Mouse (Mus musculus): ENCODE results near the gene Pds5b. TPM values are rescaled to one million over a fixed set of nuclear protein-coding genes. Genes with fewer than 3 reads are reported as not detected.
"Not testable (repeated sequence)": the region's sequence is repeated elsewhere in the genome, so short reads cannot be mapped to it uniquely, and the experiment has no call there.

The Pds5b gene
- 10 to 100 TPM; 17.0 to 17.1 TPM for total RNA-seq (2021)

DNA sequence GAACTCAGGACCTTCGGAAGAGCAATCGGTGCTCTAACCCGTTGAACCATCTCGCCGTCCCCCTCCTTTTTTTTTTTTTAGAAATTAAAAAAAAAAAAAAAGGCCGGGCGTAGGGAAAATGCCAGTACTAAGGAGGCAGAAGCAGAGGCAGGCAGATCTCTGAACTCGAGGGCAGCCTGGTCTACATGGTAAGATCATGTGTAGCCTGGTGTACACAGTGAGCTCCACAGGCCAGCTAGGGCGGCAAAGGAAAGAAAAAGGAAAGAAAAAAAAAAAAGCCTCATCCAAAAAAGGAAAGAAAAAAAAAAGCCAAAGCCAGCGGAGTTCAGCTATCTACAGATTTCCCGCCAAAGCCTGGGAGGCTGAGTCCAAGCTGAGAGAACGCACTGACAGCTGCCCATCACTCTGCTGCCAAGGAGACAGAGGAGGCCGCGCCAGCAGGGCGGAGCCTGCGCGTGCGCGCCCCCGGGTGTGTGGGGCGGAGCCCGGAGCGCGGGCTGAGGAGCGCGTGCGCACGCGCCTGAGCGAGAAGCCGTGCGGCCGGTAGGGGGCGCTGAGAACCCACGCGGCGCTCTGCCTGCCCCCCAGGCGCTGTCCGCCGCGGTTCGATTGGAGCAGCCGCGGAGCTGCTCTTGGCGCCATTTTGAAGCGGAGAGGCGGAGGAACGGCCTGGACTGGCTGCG, at the start of gene Pds5b:
Gene Pds5b, plus strand, starts transcription at position 587 of the 683 bp plus-strand sequence.
- DNase-seq = peak; percentile 93 to 95
- intact Hi-C loops (cut with DNase I) = loop anchor here (2.0 kb wide), 1 partner anchor 46 kb away; no protein-coding TSS in a partner anchor

DNA sequence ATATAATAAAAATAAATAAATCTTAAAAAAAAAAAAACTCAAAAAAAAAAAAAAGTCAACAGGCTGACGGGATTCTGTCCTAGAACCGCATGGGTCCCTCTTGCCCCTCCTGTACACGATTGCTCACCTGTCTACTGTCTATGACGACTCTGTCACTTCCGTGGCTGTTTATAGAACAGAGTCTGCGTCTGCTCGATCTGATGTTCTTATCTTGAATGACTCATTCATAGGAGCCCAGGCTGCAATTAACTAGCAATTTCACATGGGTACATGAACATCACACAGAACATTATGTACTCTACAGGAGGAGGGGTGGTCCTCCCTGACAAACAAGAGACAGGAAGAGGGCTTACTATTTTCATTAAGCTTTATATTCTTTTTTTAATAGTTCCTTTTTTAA, 48.0 kb upstream of the Pds5b start:
- intact Hi-C loops (cut with DNase I) = no loop called here
- no peak for DNase-seq

- intact Hi-C loops (cut with DNase I) = no loop called here
- no peak for DNase-seq
Observed at GRCm38 (mm10) chr5:150629272-150629671, 44.3 kb upstream of the Pds5b start.

DNA sequence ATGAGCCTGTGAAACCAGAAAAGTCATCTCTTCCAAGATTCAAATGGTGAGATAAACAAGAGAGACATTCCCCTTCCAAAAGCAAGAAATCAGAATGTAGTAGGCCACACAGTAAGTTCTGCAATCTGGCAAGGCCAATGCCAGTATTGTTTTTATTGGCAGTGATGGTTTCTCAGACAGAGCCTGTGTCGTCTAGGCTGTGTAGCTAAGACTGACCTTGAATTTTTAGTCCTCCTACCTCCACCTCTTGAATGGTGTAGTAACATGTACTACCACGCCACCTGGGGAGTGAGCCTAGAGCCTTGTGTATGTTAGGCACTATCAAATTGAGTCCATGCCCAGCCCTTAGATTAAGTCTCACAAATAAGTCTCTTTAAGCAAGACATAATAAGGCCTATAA, 43.8 kb upstream of the Pds5b start:
- no peak for DNase-seq
- intact Hi-C loops (cut with DNase I) = no loop called here

DNA sequence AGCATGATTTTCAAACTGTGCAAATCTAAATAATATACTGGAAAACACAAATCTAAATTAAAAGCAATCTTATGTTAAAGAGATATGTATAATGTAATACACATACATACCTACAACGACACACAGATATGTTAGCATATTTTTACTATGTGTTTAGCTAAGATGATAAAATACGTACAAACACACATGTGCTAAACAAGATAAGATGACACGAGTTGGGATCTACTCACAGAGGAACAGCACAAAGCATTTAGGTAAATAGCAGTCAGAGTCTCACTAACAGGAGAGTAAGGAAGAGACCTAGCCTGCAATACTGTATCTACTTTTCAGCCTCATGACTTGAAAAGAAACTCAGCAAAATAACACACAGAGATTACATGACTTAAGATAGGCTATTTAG, 32.1 kb upstream of the Pds5b start:
- intact Hi-C loops (cut with DNase I) = no loop called here
- DNase-seq = no peak

DNA sequence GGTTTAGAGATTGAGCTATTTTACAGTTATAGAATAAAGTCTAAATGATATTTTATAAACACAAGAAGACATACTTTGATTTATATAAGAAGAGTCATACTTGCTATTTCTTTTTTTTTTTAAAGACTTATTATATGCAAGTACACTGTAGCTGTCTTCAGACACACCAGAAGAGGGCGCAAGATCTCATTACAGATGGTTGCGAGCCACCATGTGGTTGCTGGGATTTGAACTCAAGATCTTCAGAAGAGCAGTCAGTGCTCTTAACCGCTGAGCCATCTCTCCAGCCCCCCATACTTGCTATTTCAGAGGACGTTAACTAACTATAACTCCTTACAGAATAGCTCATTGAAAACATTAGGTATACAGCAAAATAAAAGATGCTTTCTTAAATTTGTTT, 30.1 kb upstream of the Pds5b start:
- DNase-seq; intact Hi-C loops (cut with DNase I): not testable (repeated sequence)

- intact Hi-C loops (cut with DNase I) = no loop called here
- no peak for DNase-seq
Observed at GRCm38 (mm10) chr5:150644926-150645325, 28.6 kb upstream of the Pds5b start.

DNA sequence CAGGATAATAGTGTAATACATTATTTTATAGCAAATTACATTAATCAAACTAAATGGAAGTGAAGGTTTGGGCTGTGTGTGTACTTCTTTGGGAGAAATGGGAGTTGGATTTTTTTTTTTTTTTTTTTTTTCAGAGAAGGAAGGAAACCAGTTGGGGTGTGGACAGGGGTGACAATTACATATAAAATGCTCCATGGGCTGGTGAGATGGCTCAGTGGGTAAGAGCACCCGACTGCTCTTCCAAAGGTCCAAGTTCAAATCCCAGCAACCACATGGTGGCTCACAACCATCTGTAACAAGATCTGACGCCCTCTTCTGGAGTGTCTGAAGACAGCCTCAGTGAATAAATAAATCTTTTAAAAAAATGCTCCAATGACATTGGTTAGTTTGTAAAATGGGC, 21.0 kb upstream of the Pds5b start:
- intact Hi-C loops (cut with DNase I) = no loop called here
- DNase-seq = no peak

DNA sequence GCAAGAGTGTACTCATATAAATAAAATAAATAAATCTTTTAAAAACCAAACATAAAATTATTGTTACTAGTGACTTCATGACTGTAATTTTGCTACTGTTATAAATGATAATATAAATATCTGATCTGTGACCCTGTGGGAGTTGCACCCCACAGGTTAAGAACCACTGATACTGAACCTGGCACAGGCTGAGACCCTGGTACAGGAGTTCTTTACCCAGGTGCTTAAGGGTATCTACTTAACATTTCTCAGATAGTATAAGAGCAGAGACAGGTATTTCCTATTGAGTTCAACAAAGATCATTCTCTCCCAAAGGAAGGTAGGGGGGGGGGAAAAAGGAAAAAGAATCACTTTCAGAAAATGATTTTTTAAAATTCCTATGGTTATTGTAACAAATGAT, 19.0 kb upstream of the Pds5b start:
- intact Hi-C loops (cut with DNase I) = no loop called here
- DNase-seq = no peak

DNA sequence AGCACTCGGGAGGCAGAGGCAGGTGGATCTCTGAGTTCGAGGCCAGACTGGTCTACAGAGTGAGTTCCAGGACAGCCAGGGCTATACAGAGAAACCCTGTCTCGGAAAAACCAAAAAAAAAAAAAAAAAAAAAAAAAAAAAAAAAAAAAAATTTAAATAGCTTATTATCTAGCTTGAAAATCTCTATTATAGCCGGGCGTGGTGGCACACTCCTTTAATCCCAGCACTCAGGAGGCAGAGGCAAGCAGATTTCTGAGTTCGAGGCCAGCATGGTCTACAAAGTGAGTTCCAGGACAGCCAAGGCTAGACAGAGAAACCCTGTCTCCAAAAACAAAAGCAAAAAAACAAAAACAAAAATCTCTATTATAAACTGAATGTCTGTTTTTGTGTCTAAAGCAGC, 14.1 kb upstream of the Pds5b start:
- DNase-seq; intact Hi-C loops (cut with DNase I): not testable (repeated sequence)

GRCm38 (mm10) chr5:150660296-150660695, 13.2 kb upstream of the Pds5b start:
- intact Hi-C loops (cut with DNase I) = loop anchor here (5.0 kb wide), 1 partner anchor 208 kb away; no protein-coding TSS in a partner anchor
- not testable (repeated sequence) for DNase-seq

DNA sequence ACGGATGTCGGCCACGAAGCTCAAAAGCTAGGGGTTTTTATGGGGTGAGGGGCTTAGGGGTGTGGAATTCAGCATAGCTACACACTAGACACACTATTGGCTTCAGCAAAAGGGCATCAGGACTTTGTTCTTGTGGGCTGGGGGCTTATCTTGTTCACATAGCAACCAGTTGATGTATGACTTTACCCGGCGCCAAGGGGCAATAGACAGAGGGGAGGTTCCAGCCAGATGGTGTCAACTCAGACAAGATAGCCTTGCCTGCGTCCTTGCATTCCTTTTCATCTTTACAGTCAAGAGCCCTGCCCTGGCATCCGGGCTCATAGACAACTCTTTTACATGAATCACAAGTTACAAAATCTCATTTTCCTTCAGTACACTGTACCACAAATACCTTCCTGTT, 9.6 kb upstream of the Pds5b start:
- DNase-seq = not testable (repeated sequence)

DNA sequence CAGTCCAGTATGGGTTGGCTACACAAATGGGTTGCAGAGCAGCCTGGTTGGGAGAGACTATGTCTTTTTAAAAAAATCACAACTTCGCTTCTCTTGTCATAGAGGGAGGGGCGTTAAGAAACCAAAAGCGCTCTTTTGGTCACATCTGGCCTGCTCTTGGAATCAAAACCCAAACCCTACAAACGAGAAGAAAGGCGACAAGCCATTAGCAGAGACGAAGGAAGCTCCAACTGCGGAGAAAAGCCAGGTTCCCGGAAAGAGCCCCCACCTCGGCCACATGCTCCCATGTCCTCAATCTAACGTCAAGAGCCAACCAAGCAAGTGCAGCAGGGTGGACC, 8.8 kb upstream of the Pds5b start:
- DNase-seq = no peak
- intact Hi-C loops (cut with DNase I) = loop anchor here (5.0 kb wide), 1 partner anchor 212 kb away; no protein-coding TSS in a partner anchor

More for the DNA sequence above, 9.6 kb upstream of the Pds5b start:
- intact Hi-C loops (cut with DNase I) = loop anchor here (5.0 kb wide), 1 partner anchor 212 kb away; no protein-coding TSS in a partner anchor

DNA sequence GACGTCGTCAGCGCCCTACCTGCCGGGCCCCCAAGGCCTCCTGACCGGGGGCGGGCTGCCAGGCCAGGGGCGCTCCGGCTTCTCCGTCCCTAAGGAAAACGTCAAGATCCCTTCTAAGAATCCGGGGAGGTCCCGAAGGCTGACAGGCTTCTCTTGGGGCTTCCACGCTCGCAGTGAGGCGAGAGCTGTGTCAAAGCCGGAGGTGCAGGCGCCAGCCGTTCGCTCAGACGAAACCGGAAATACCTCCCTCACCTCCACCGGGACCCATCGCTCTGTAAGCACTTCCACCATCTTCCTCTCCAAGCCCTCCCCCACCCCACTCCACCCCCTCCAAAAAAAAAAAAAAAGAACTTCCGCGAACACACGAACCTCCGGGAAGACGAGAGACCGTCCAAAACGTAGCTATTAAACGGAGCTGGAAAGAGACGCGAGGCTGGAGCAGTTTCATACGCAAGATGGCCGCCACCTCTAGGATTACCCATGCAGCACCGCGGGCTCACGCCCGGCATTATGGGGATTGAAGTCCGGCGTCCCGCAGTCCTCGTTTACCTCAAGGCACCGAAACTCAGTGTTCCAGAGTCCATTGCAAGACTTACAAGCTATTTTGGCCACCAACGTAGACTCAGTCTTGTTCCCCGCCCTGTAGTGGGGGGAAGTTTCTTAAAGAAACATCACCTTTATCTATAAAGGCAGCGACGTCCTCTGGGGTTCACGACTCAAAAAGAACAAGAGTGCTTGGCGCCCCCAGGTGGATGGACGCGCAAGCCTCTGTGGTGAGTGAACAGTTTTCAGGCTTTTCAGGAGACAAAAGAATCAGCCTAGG, 8.2 kb upstream of the Pds5b start:
- DNase-seq = peak; percentile 90 to 91
- intact Hi-C loops (cut with DNase I) = no loop called here

GRCm38 (mm10) chr5:150666133-150666739, 7.3 kb upstream of the Pds5b start, which contains the start of gene N4bp2l2:
Gene N4bp2l2, minus strand, starts transcription at chr5:150666183.
- intact Hi-C loops (cut with DNase I) = loop anchor here (2.0 kb wide), 1 partner anchor 143 kb away; the partner anchor contains the start of gene Brca2

DNA sequence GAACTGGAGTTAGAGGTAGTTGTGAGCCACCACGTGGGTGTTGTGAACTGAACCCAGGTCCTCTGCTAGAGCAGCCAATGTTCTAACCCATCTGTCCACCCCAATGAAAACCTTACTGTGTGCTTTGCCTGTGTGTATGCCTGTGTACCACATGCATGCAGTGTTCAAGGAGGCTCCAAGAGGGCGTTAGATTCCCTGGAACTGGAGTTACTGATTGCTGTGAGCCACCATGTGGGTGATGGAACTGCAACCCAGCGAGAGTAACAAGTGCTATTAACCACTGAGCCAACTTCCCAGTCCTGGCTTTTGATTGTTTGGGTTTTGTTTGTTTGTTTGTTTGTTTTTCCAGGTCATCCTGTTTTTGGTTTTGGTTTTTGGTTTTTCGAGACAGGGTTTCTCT, 4.8 kb upstream of the Pds5b start:
- DNase-seq = no peak
- intact Hi-C loops (cut with DNase I) = no loop called here

More at GRCm38 (mm10) chr5:150666133-150666739, 7.3 kb upstream of the Pds5b start, which contains the start of gene N4bp2l2:
- DNase-seq = not testable (repeated sequence)

- no peak for DNase-seq
- intact Hi-C loops (cut with DNase I) = loop anchor here (2.0 kb wide), 1 partner anchor 46 kb away; no protein-coding TSS in a partner anchor
Observed at GRCm38 (mm10) chr5:150672343-150672742, 1.2 kb upstream of the Pds5b start.

DNA sequence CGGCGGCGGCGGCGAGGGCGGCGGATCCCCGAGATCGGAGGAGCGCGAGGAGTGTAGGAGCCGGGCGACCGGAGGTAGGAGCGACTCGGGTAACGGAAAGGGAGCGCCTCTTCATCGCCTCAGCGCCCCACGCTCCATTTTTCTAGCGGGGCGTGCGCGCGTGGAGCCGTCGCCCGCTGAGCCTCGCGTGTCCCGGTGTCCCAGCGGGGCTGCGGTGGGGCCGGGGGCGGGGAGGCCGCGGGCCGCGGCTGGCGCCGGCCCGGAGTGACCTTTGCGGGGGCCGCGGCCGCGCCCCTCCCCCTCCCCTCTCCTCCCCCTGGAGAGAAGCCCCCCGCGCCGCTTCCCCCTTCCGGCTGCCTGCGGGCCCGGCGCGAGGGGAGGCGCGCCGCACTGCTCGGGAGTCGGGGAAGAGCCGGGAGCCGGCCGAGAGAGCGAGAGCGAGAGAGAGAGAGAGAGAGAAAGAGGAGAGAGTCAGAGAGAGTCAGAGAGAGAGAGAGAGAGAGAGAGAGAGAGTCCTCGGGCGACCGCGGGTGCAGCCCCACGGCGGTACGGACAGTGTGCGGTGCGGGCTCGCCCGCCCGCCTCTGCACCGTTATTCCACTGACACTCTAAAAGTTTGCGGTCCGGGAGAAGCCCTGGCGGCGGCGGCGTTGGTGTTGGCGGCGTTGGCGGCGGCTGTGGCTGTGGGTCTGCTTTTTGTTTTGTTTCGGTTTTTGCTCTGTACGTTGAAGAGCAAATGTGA, 512 bp downstream of the Pds5b start:
- intact Hi-C loops (cut with DNase I) = loop anchor here (1.0 to 2.0 kb wide), 3 partner anchors 28 to 695 kb away; no protein-coding TSS in a partner anchor
- DNase-seq = peak in 1 of 2 experiments; percentile 24

- intact Hi-C loops (cut with DNase I) = loop anchor here (1.0 to 2.0 kb wide), 2 partner anchors 27 to 694 kb away; no protein-coding TSS in a partner anchor
- DNase-seq = no peak
Observed at GRCm38 (mm10) chr5:150674866-150675265, 1.3 kb downstream of the Pds5b start.

GRCm38 (mm10) chr5:150682862-150683261, 9.3 kb downstream of the Pds5b start:
- DNase-seq; intact Hi-C loops (cut with DNase I): not testable (repeated sequence)

All from heart, postnatal 36 days (tissue).